Mouse (Mus musculus) limb, embryonic 15.5 days (tissue): ENCODE measurements around the gene Dcxr. TPM values are rescaled to one million over a fixed set of nuclear protein-coding genes. Genes with fewer than 3 reads are reported as not detected.
"Not testable (repeated sequence)": the region's sequence is repeated elsewhere in the genome, so short reads cannot be mapped to it uniquely, and the experiment has no call there.

Source experiments
- ATAC-seq: fragments of 200-750 bp; cut with Nextera tagmentation; 2 replicates; pipeline ENCODE4 v1.8.0; 2017; ENCODE audit warnings: low read depth, moderate TSS enrichment; ENCODE audit not compliant: insufficient number of reproducible peaks, low FRiP score, low TSS enrichment
- H3K27ac ChIP-seq: fragments of 300-500 bp; sonication (generic); 2 replicates; pipeline ENCODE4 v1.5.1; 2015; ENCODE audit warnings: moderate library complexity, mild to moderate bottlenecking, inconsistent platforms
- H3K27me3 ChIP-seq: fragments of 300-500 bp; sonication (generic); 2 replicates; pipeline ENCODE4 v1.6.1; 2015; ENCODE audit warnings: inconsistent platforms
- H3K36me3 ChIP-seq: fragments of 300-500 bp; sonication (generic); 2 replicates; pipeline ENCODE4 v1.6.1; 2015; ENCODE audit warnings: inconsistent platforms
- H3K4me1 ChIP-seq: fragments of 300-500 bp; sonication (generic); 2 replicates; pipeline ENCODE4 v1.6.1; 2015; ENCODE audit warnings: inconsistent platforms
- H3K4me2 ChIP-seq: fragments of 300-500 bp; sonication (generic); 2 replicates; pipeline ENCODE4 v1.6.1; 2015; ENCODE audit warnings: mild to moderate bottlenecking, inconsistent platforms
- H3K4me3 ChIP-seq: fragments of 300-500 bp; sonication (generic); 2 replicates; pipeline ENCODE4 v1.5.1; 2015; ENCODE audit warnings: mild to moderate bottlenecking, inconsistent platforms
- H3K9ac ChIP-seq: fragments of 300-500 bp; sonication (generic); 2 replicates; pipeline ENCODE4 v1.6.1; 2015; ENCODE audit warnings: inconsistent platforms
- H3K9me3 ChIP-seq: fragments of 300-500 bp; sonication (generic); 2 replicates; pipeline ENCODE4 v1.6.1; 2016; ENCODE audit warnings: inconsistent platforms
- WGBS: fragments of 180-500 bp; shearing (Covaris S2); methylation state at CpG from one replicate; pipeline ENCODE4 v1.1.7; 2015; 5-methylcytosine and 5-hydroxymethylcytosine counted together
- polyA plus RNA-seq: library from polyadenylated mRNA; unstranded; fragments of >200 nt; fragmentation: Nextera tagmentation; extraction: Ambion mirVana; gene quantifications from 2 replicates; pipeline ENCODE4 v1.2.1, GENCODE M21; 2015

Gene Dcxr
- polyA plus RNA-seq, 1 experiment from 2014 or later: 18.2 TPM

- no peaks in the 10 kb centered on the region for H3K9me3 ChIP-seq
- 67% methylated on average over 8 of the region's 8 CpGs for WGBS
- H3K4me1 ChIP-seq: no peaks in the 10 kb centered on the region
- no peak overlapping the region for H3K4me3 ChIP-seq
- H3K27me3 ChIP-seq: no peaks in the 10 kb centered on the region
- no peak overlapping the region for H3K4me2 ChIP-seq
- H3K27ac ChIP-seq: no peak overlapping the region
- H3K36me3 ChIP-seq: no peaks in the 10 kb centered on the region
- H3K9ac ChIP-seq: no peak overlapping the region
- no peak for ATAC-seq
These were observed 22.3 kb upstream of the Dcxr start for GRCm38 (mm10) chr11:120749430-120749829.

GRCm38 (mm10) chr11:120747974-120748373, 20.9 kb upstream of the Dcxr start:
- Histone ChIP-seq H3K9ac (no peak overlapping the region), H3K4me3 (no peak overlapping the region), H3K4me1 (no peaks in the 10 kb centered on the region), H3K36me3 (no peaks in the 10 kb centered on the region), H3K4me2 (no peak overlapping the region), H3K27me3 (no peaks in the 10 kb centered on the region), H3K27ac (no peak overlapping the region), H3K9me3 (no peaks in the 10 kb centered on the region)
- no peak for ATAC-seq
- 47% methylated on average over 4 of the region's 4 CpGs for WGBS

GRCm38 (mm10) chr11:120744121-120744701, 17.1 kb upstream of the Dcxr start:
- Histone ChIP-seq H3K9me3 (no peaks in the 10 kb centered on the region), H3K27me3 (no peaks in the 10 kb centered on the region), H3K9ac (no peak overlapping the region; the same call in 1 of the 2 replicates), H3K36me3 (no peaks in the 10 kb centered on the region), H3K4me3 (no peak overlapping the region), H3K4me1 (no peaks in the 10 kb centered on the region), H3K27ac (no peak overlapping the region), H3K4me2 (no peak overlapping the region)
- 51% methylated on average over 7 of the region's 7 CpGs for WGBS
- no peak for ATAC-seq

- H3K27me3 ChIP-seq: no peaks in the 10 kb centered on the region
- H3K4me3 ChIP-seq: no peak overlapping the region
- H3K9me3 ChIP-seq: no peaks in the 10 kb centered on the region
- ATAC-seq: no peak
- H3K27ac ChIP-seq: no peak overlapping the region
- H3K36me3 ChIP-seq: no peaks in the 10 kb centered on the region
- no peak overlapping the region for H3K9ac ChIP-seq
- WGBS: 90% methylated on average over 5 of the region's 5 CpGs
- no peak overlapping the region for H3K4me2 ChIP-seq
- H3K4me1 ChIP-seq: no peaks in the 10 kb centered on the region
These were observed 13.9 kb upstream of the Dcxr start for GRCm38 (mm10) chr11:120740981-120741380.

- H3K27me3 ChIP-seq: no peaks in the 10 kb centered on the region
- H3K27ac ChIP-seq: no peak overlapping the region
- no peaks in the 10 kb centered on the region for H3K36me3 ChIP-seq
- no peak overlapping the region for H3K4me3 ChIP-seq
- no peak overlapping the region for H3K9ac ChIP-seq
- H3K9me3 ChIP-seq: no peaks in the 10 kb centered on the region
- ATAC-seq: no peak
- 75% methylated on average over 6 of the region's 6 CpGs for WGBS
- peaks cover 20% of the 10 kb centered on the region for H3K4me1 ChIP-seq
- no peak overlapping the region for H3K4me2 ChIP-seq
These were observed 9.3 kb upstream of the Dcxr start for GRCm38 (mm10) chr11:120736424-120736823.

GRCm38 (mm10) chr11:120733521-120733920, 6.4 kb upstream of the Dcxr start:
- no peak overlapping the region for H3K9ac ChIP-seq
- no peak overlapping the region for H3K4me3 ChIP-seq
- 0 out of 2 replicates have a peak, but pooled peaks cover 2% of the 10 kb centered on the region for H3K27me3 ChIP-seq
- H3K4me2 ChIP-seq: no peak overlapping the region
- ATAC-seq: no peak
- H3K36me3 ChIP-seq: no peaks in the 10 kb centered on the region
- H3K4me1 ChIP-seq: peaks cover 28% of the 10 kb centered on the region
- no peaks in the 10 kb centered on the region for H3K9me3 ChIP-seq
- peak overlapping the region; percentile 66; the same call in 1 of the 2 replicates for H3K27ac ChIP-seq
- WGBS: 45% methylated on average over 6 of the region's 6 CpGs

- Histone ChIP-seq H3K4me2 (no peak within 1 kb of the TSS; the same call in 1 of the 2 replicates), H3K4me1 (peaks cover 28% of the 10 kb centered on the region), H3K4me3 (no peak within 1 kb of the TSS), H3K27me3 (0 out of 2 replicates have a peak, but pooled peaks cover 2% of the 10 kb centered on the region), H3K27ac (peak within 1 kb of the TSS; percentile 66), H3K9ac (no peak within 1 kb of the TSS), H3K36me3 (no peaks in the 10 kb centered on the region), H3K9me3 (no peaks in the 10 kb centered on the region)
- 49% methylated on average over 12 of the region's 12 CpGs for WGBS
- ATAC-seq: no peak
These were observed 5.0 kb upstream of the Dcxr start, which contains the start of gene Cbr2 for GRCm38 (mm10) chr11:120731858-120732680. Gene Cbr2, minus strand, starts transcription at chr11:120732114.

GRCm38 (mm10) chr11:120731395-120731794, 4.3 kb upstream of the Dcxr start:
- Histone ChIP-seq H3K4me2 (no peak overlapping the region; the same call in 1 of the 2 replicates), H3K36me3 (no peaks in the 10 kb centered on the region)
- 80% methylated on average over 1 of the region's 1 CpGs for WGBS

GRCm38 (mm10) chr11:120730331-120730870, 3.3 kb upstream of the Dcxr start:
- Histone ChIP-seq H3K27me3 (0 out of 2 replicates have a peak, but pooled peaks cover 2% of the 10 kb centered on the region), H3K27ac (no peak overlapping the region), H3K36me3 (peaks cover 3% of the 10 kb centered on the region), H3K4me3 (no peak overlapping the region), H3K4me2 (no peak overlapping the region), H3K9ac (no peak overlapping the region), H3K9me3 (no peaks in the 10 kb centered on the region), H3K4me1 (peaks cover 39% of the 10 kb centered on the region)
- WGBS: 87% methylated on average over 10 of the region's 10 CpGs
- no peak for ATAC-seq

More at GRCm38 (mm10) chr11:120731395-120731794, 4.3 kb upstream of the Dcxr start:
- H3K27ac ChIP-seq: peak overlapping the region; percentile 66
- H3K9me3 ChIP-seq: no peaks in the 10 kb centered on the region
- peaks cover 34% of the 10 kb centered on the region for H3K4me1 ChIP-seq
- H3K4me3 ChIP-seq: no peak overlapping the region
- ATAC-seq: no peak
- H3K27me3 ChIP-seq: 0 out of 2 replicates have a peak, but pooled peaks cover 2% of the 10 kb centered on the region
- no peak overlapping the region for H3K9ac ChIP-seq

GRCm38 (mm10) chr11:120729432-120730050, 2.5 kb upstream of the Dcxr start:
- H3K4me2 ChIP-seq: peak overlapping the region; percentile 41
- H3K9me3 ChIP-seq, H3K27me3 ChIP-seq, ATAC-seq, H3K9ac ChIP-seq, H3K36me3 ChIP-seq, H3K27ac ChIP-seq: not testable (repeated sequence)
- peaks cover 39% of the 10 kb centered on the region for H3K4me1 ChIP-seq
- peak overlapping the region; percentile 15 for H3K4me3 ChIP-seq
- WGBS: 2% methylated on average over 18 of the region's 21 CpGs

GRCm38 (mm10) chr11:120728530-120729240, 1.6 kb upstream of the Dcxr start:
- no peak for ATAC-seq
- H3K36me3 ChIP-seq: peaks cover 6% of the 10 kb centered on the region
- no peak overlapping the region for H3K9ac ChIP-seq
- no peak overlapping the region for H3K4me3 ChIP-seq
- no peaks in the 10 kb centered on the region for H3K9me3 ChIP-seq
- WGBS: 77% methylated on average over 11 of the region's 11 CpGs
- H3K27me3 ChIP-seq: 0 out of 2 replicates have a peak, but pooled peaks cover 2% of the 10 kb centered on the region
- H3K4me1 ChIP-seq: peaks cover 39% of the 10 kb centered on the region
- no peak overlapping the region for H3K4me2 ChIP-seq
- H3K27ac ChIP-seq: no peak overlapping the region
